Mouse (Mus musculus) MEL-GATA-1-ER (cell line): ENCODE measurements around the gene Gpr21.

Source experiments
- DNase-seq: peaks from one replicate; pipeline ENCODE4 v3.0.0-alpha.2; 2012; ENCODE audit warnings: low read depth; ENCODE audit errors: extremely low read depth

Gene Gpr21

GRCm38 (mm10) chr2:37569888-37570287 lies 53.8 kb downstream of the Gpr21 start:
- DNase-seq = no peak
